Comparison of ENCODE assay signal across 26 mouse cellular contexts in genomic region chr2:70898396-70898795, GRCm38 (mm10).
DNase-seq lines count a peak whose midpoint lies in the region; ATAC-seq and TF ChIP-seq lines count a peak whose summit lies in the region.
"Had no signal": no experiment of that assay in that cellular context is flagged by ENCODE, and none has a peak within 500 bp of the region (broad histone marks: within the 10 kb centered on the region; RNA-seq: fewer than 3 reads in every experiment).

No protein-coding gene starts in this region.

- TF ChIP-seq CTCF in heart, postnatal 0 days (IDR thresholded peaks at IDR 0.05; ENCODE audit: low read depth): no peak

- TF ChIP-seq EP300 in heart, postnatal 0 days (IDR thresholded peaks at IDR 0.05; ENCODE audit: low read depth): no peak

- H3K9me3 ChIP-seq in heart, postnatal 0 days (replicated peaks; ENCODE audit: control insufficient read depth, low read length): no peaks in the 10 kb centered on the region
- H3K9me3 ChIP-seq in forebrain, embryonic 14.5 days (replicated peaks; ENCODE audit: control insufficient read depth, low read length): no peaks in the 10 kb centered on the region
- H3K9me3 ChIP-seq: G1E; hindbrain, embryonic 10.5 days; midbrain, embryonic 13.5 days; neural tube, embryonic 13.5 days had no signal

- no peaks in the 10 kb centered on the region for H3K27me3 ChIP-seq in heart, postnatal 0 days (ENCODE audit: control insufficient read depth, insufficient read depth, low read length)
- H3K27me3 ChIP-seq in forebrain, embryonic 14.5 days (replicated peaks; ENCODE audit: control insufficient read depth, insufficient read depth, low read length): no peaks in the 10 kb centered on the region
- H3K27me3 ChIP-seq: midbrain, embryonic 13.5 days; neural tube, embryonic 13.5 days had no signal

- no peaks in the 10 kb centered on the region for H3K36me3 ChIP-seq in heart, postnatal 0 days (replicated peaks; ENCODE audit: control insufficient read depth, insufficient read depth, low read length)
- H3K36me3 ChIP-seq in forebrain, embryonic 14.5 days (ENCODE audit: control insufficient read depth, insufficient read depth, low read length): no peaks in the 10 kb centered on the region
- H3K36me3 ChIP-seq: G1E; hindbrain, embryonic 10.5 days; midbrain, embryonic 13.5 days; neural tube, embryonic 13.5 days had no signal

- no peak overlapping the region for H3K4me2 ChIP-seq in heart, postnatal 0 days (ENCODE audit: low read depth, low read length)
- H3K4me2 ChIP-seq in forebrain, embryonic 14.5 days (ENCODE audit: low read length): no peak overlapping the region
- H3K4me2 ChIP-seq: midbrain, embryonic 13.5 days; neural tube, embryonic 13.5 days had no signal

- peaks cover 18% of the 10 kb centered on the region; the same call in 1 of the 2 replicates for H3K4me1 ChIP-seq in heart, postnatal 0 days (ENCODE audit: control insufficient read depth, insufficient read depth)
- H3K4me1 ChIP-seq in forebrain, embryonic 14.5 days (ENCODE audit: control insufficient read depth, insufficient read depth, low read length): no peaks in the 10 kb centered on the region
- H3K4me1 ChIP-seq: hindbrain, embryonic 10.5 days; midbrain, embryonic 13.5 days had no signal

- no peak overlapping the region for H3K4me3 ChIP-seq in heart, postnatal 0 days (ENCODE audit: low read depth, low read length)
- H3K4me3 ChIP-seq in forebrain, embryonic 14.5 days (ENCODE audit: low read depth, low read length): no peak overlapping the region
- H3K4me3 ChIP-seq: hindbrain, embryonic 10.5 days; midbrain, embryonic 13.5 days; neural tube, embryonic 13.5 days had no signal

- WGBS in heart, postnatal 0 days: 36% methylated on average over 9 of the region's 9 CpGs
- WGBS in forebrain, embryonic 14.5 days: 77% methylated on average over 9 of the region's 9 CpGs

- intact Hi-C loops in heart, postnatal 36 days (cut with DNase I): no loop called here

- H3K27ac ChIP-seq in heart, postnatal 0 days (ENCODE audit: low read depth): no peak overlapping the region
- H3K27ac ChIP-seq in forebrain, embryonic 14.5 days (ENCODE audit: low read depth, low read length): no peak overlapping the region
- H3K27ac ChIP-seq: hindbrain, embryonic 10.5 days; midbrain, embryonic 13.5 days; neural tube, embryonic 13.5 days; stomach, postnatal 0 days had no signal

- peak; percentile 47; the same call in 1 of the 2 replicates for ATAC-seq in frontal cortex, adult (ENCODE audit: low TSS enrichment)
- ATAC-seq in heart, postnatal 0 days (ENCODE audit: insufficient read depth, low read depth): no peak
- ATAC-seq in forebrain, embryonic 14.5 days: no peak
- ATAC-seq: activated CD4-positive, CD25-positive, alpha-beta regulatory T cell, adult 4 months; CD4-positive, CD25-positive, alpha-beta regulatory T cell, adult 4 months; lung, postnatal 0 days; midbrain, embryonic 13.5 days had no signal

- no peak overlapping the region for H3K9ac ChIP-seq in heart, postnatal 0 days (replicated peaks; ENCODE audit: low read depth, low read length)
- no peak overlapping the region for H3K9ac ChIP-seq in forebrain, embryonic 14.5 days (ENCODE audit: low read length)
- H3K9ac ChIP-seq: midbrain, embryonic 13.5 days; neural tube, embryonic 13.5 days had no signal

- DNase-seq in frontal cortex, postnatal 25 days (ENCODE audit: low spot score in 2 of 2): no peak
- DNase-seq in heart, postnatal 0 days (ENCODE audit: low spot score): peak; percentile 49
- no peak for DNase-seq in heart, postnatal 36 days
- peak; percentile 30 for DNase-seq in testis, postnatal 10 days (ENCODE audit: low spot score)
- no peak for DNase-seq in testis, postnatal 14 days (ENCODE audit: low spot score)
- peak; percentile 28 for DNase-seq in right cerebral cortex, postnatal 4 days
- DNase-seq in forebrain, embryonic 14.5 days (ENCODE audit: low spot score): no peak
- DNase-seq: adrenal gland, postnatal 14 days; cerebellum, adult 11 months; cerebellum, postnatal 14 days; embryo, embryonic 11 days; gastrocnemius, postnatal 36 days; kidney, adult 2 months; kidney, postnatal 14 days; layer of hippocampus, adult 9-11 months; liver; thymus, postnatal 14 days had no signal

Comparison
In these comparisons a context has a peak if more than half of its experiments do, and no peak if none do; other contexts are left out.
1. DNase-seq: peak in heart, postnatal 0 days (single experiment), testis, postnatal 10 days (single experiment) and right cerebral cortex, postnatal 4 days (single experiment); none in frontal cortex, postnatal 25 days (0 of 2), heart, postnatal 36 days (0 of 2), testis, postnatal 14 days (single experiment) and forebrain, embryonic 14.5 days (single experiment).